Mouse (Mus musculus) lung, embryonic 16.5 days (tissue): ENCODE measurements around the gene Syn2. TPM values are rescaled to one million over a fixed set of nuclear protein-coding genes. Genes with fewer than 3 reads are reported as not detected.
A peak's percentile ranks its signal among the peaks of the same experiment; 100 is the strongest.

Experiments used
- ATAC-seq: fragments of 200-750 bp; cut with Nextera tagmentation; 2 replicates; pipeline ENCODE4 v1.8.0; 2017; ENCODE audit warnings: low read depth, mild to moderate bottlenecking, moderate library complexity
- H3K27ac ChIP-seq: fragments of 300-500 bp; sonication (generic); 2 replicates; pipeline ENCODE4 v1.5.1; 2014; ENCODE audit warnings: mild to moderate bottlenecking, control low read depth, low read length
- H3K27me3 ChIP-seq: fragments of 300-500 bp; sonication (generic); 2 replicates; pipeline ENCODE4 v1.6.1; 2014; ENCODE audit warnings: low read depth, low read length, mixed read lengths; ENCODE audit not compliant: control insufficient read depth, insufficient read depth
- H3K36me3 ChIP-seq: fragments of 300-500 bp; sonication (generic); 2 replicates; pipeline ENCODE4 v1.6.1; 2014; ENCODE audit warnings: low read length; ENCODE audit not compliant: control insufficient read depth, insufficient read depth
- H3K4me1 ChIP-seq: fragments of 300-500 bp; sonication (generic); replicated peaks from 2 replicates; pipeline ENCODE4 v1.6.1; 2014; ENCODE audit warnings: low read length, mixed read lengths; ENCODE audit not compliant: control insufficient read depth, insufficient read depth
- H3K4me2 ChIP-seq: fragments of 300-500 bp; sonication (generic); 2 replicates; pipeline ENCODE4 v1.6.1; 2014; ENCODE audit warnings: low read depth, low read length, control low read depth
- H3K4me3 ChIP-seq: fragments of 300-500 bp; sonication (generic); 2 replicates; pipeline ENCODE4 v1.5.1; 2014; ENCODE audit warnings: mild to moderate bottlenecking, low read length, control low read depth
- H3K9ac ChIP-seq: fragments of 300-500 bp; sonication (generic); 2 replicates; pipeline ENCODE4 v1.6.1; 2014; ENCODE audit warnings: low read length, control low read depth
- H3K9me3 ChIP-seq: fragments of 300-500 bp; sonication (generic); 2 replicates; pipeline ENCODE4 v1.6.1; 2016; ENCODE audit warnings: low read length; ENCODE audit not compliant: control insufficient read depth
- WGBS: fragments of 180-500 bp; shearing (Covaris S2); extraction: QIAGEN DNeasy Blood & Tissue Kit; methylation state at CpG from one replicate; pipeline ENCODE4 v1.1.7; 2014; 5-methylcytosine and 5-hydroxymethylcytosine counted together
- polyA plus RNA-seq: library from polyadenylated mRNA; unstranded; fragments of >200 nt; fragmentation: Nextera tagmentation; extraction: Ambion mirVana; gene quantifications from 2 replicates; pipeline ENCODE4 v1.2.1, GENCODE M21; 2015

The Syn2 gene
- polyA plus RNA-seq, 1 experiment from 2014 or later, result 1.7 TPM

- no peaks in the 10 kb centered on the region for H3K9me3 ChIP-seq
- no peak overlapping the region for H3K4me3 ChIP-seq
- no peak overlapping the region for H3K4me2 ChIP-seq
- H3K9ac ChIP-seq, result no peak overlapping the region; the same call in 1 of the 2 replicates
- 3% methylated on average over 4 of the region's 4 CpGs for WGBS
- no peaks in the 10 kb centered on the region for H3K27me3 ChIP-seq
- H3K4me1 ChIP-seq, result peaks cover 21% of the 10 kb centered on the region
- H3K27ac ChIP-seq, result no peak overlapping the region
- peak; percentile 59 for ATAC-seq
- H3K36me3 ChIP-seq, result no peaks in the 10 kb centered on the region
Observed at GRCm38 (mm10) chr6:115271866-115272271, 137.2 kb downstream of the Syn2 start.

GRCm38 (mm10) chr6:115273346-115273745 lies 138.6 kb downstream of the Syn2 start:
- H3K9ac ChIP-seq, result no peak overlapping the region
- no peak overlapping the region for H3K4me3 ChIP-seq
- no peaks in the 10 kb centered on the region for H3K27me3 ChIP-seq
- H3K4me2 ChIP-seq, result no peak overlapping the region
- peaks cover 21% of the 10 kb centered on the region for H3K4me1 ChIP-seq
- no peak for ATAC-seq
- WGBS, result 79% methylated on average over 10 of the region's 10 CpGs
- H3K9me3 ChIP-seq, result no peaks in the 10 kb centered on the region
- H3K27ac ChIP-seq, result no peak overlapping the region
- no peaks in the 10 kb centered on the region for H3K36me3 ChIP-seq

- WGBS, result 40% methylated on average over 9 of the region's 9 CpGs
- Histone ChIP-seq H3K4me2 (no peak overlapping the region), H3K9ac (no peak overlapping the region), H3K4me1 (peaks cover 21% of the 10 kb centered on the region), H3K36me3 (no peaks in the 10 kb centered on the region), H3K4me3 (no peak overlapping the region), H3K27ac (no peak overlapping the region; the same call in 1 of the 2 replicates), H3K27me3 (no peaks in the 10 kb centered on the region), H3K9me3 (no peaks in the 10 kb centered on the region)
- ATAC-seq, result peak; percentile 63
Observed at GRCm38 (mm10) chr6:115274705-115275104, 140.0 kb downstream of the Syn2 start.

GRCm38 (mm10) chr6:115275116-115275815 lies 140.6 kb downstream of the Syn2 start:
- Histone ChIP-seq H3K4me1 (peaks cover 16% of the 10 kb centered on the region), H3K9me3 (no peaks in the 10 kb centered on the region), H3K27me3 (no peaks in the 10 kb centered on the region), H3K4me2 (no peak overlapping the region), H3K4me3 (no peak overlapping the region), H3K36me3 (no peaks in the 10 kb centered on the region), H3K27ac (peak overlapping the region; percentile 19; the same call in 1 of the 2 replicates), H3K9ac (no peak overlapping the region)
- ATAC-seq, result no peak
- 74% methylated on average over 10 of the region's 10 CpGs for WGBS

GRCm38 (mm10) chr6:115278086-115278485 lies 143.4 kb downstream of the Syn2 start:
- Histone ChIP-seq H3K9ac (no peak overlapping the region), H3K27ac (no peak overlapping the region), H3K4me2 (no peak overlapping the region), H3K36me3 (no peaks in the 10 kb centered on the region), H3K9me3 (no peaks in the 10 kb centered on the region), H3K27me3 (no peaks in the 10 kb centered on the region), H3K4me3 (no peak overlapping the region), H3K4me1 (0 out of 2 replicates have a peak, but pooled peaks cover 5% of the 10 kb centered on the region)
- 61% methylated on average over 8 of the region's 8 CpGs for WGBS
- no peak for ATAC-seq

- ATAC-seq, result no peak
Observed at GRCm38 (mm10) chr6:115279639-115280038, 144.9 kb downstream of the Syn2 start.

GRCm38 (mm10) chr6:115284153-115284552 lies 149.5 kb downstream of the Syn2 start:
- H3K4me2 ChIP-seq, result no peak overlapping the region
- no peaks in the 10 kb centered on the region for H3K36me3 ChIP-seq
- no peak overlapping the region for H3K4me3 ChIP-seq
- H3K27me3 ChIP-seq, result no peaks in the 10 kb centered on the region
- 87% methylated on average over 2 of the region's 2 CpGs for WGBS
- H3K9ac ChIP-seq, result no peak overlapping the region
- H3K4me1 ChIP-seq, result no peaks in the 10 kb centered on the region
- H3K27ac ChIP-seq, result no peak overlapping the region
- ATAC-seq, result no peak
- H3K9me3 ChIP-seq, result no peaks in the 10 kb centered on the region

More at GRCm38 (mm10) chr6:115279639-115280038, 144.9 kb downstream of the Syn2 start:
- no peak overlapping the region for H3K4me3 ChIP-seq
- WGBS, result 65% methylated on average over 2 of the region's 2 CpGs
- H3K9ac ChIP-seq, result no peak overlapping the region
- no peaks in the 10 kb centered on the region for H3K4me1 ChIP-seq
- H3K4me2 ChIP-seq, result no peak overlapping the region
- no peaks in the 10 kb centered on the region for H3K36me3 ChIP-seq
- H3K27ac ChIP-seq, result no peak overlapping the region
- H3K27me3 ChIP-seq, result no peaks in the 10 kb centered on the region
- H3K9me3 ChIP-seq, result no peaks in the 10 kb centered on the region

GRCm38 (mm10) chr6:115286441-115286840 lies 151.7 kb downstream of the Syn2 start:
- Histone ChIP-seq H3K36me3 (no peaks in the 10 kb centered on the region), H3K9ac (no peak overlapping the region), H3K9me3 (no peaks in the 10 kb centered on the region), H3K4me3 (no peak overlapping the region), H3K4me1 (no peaks in the 10 kb centered on the region), H3K27ac (no peak overlapping the region), H3K4me2 (no peak overlapping the region), H3K27me3 (no peaks in the 10 kb centered on the region)
- WGBS, result 53% methylated on average over 6 of the region's 6 CpGs
- ATAC-seq, result no peak

GRCm38 (mm10) chr6:115288223-115288622 lies 153.5 kb downstream of the Syn2 start:
- no peak overlapping the region for H3K9ac ChIP-seq
- H3K27me3 ChIP-seq, result no peaks in the 10 kb centered on the region
- 92% methylated on average over 3 of the region's 3 CpGs for WGBS
- ATAC-seq, result no peak
- H3K4me3 ChIP-seq, result no peak overlapping the region
- H3K27ac ChIP-seq, result no peak overlapping the region
- H3K4me2 ChIP-seq, result no peak overlapping the region
- no peaks in the 10 kb centered on the region for H3K4me1 ChIP-seq
- no peaks in the 10 kb centered on the region for H3K9me3 ChIP-seq
- no peaks in the 10 kb centered on the region for H3K36me3 ChIP-seq
